Comparison of ENCODE assay signal across 22 mouse cellular contexts in genomic region chr1:69379741-69380140, GRCm38 (mm10).
A peak's percentile ranks its signal among the peaks of the same experiment; 100 is the strongest.
DNase-seq lines count a peak whose midpoint lies in the region; ATAC-seq and TF ChIP-seq lines count a peak whose summit lies in the region.
"Had no signal": no experiment of that assay in that cellular context is flagged by ENCODE, and none has a peak within 500 bp of the region (broad histone marks: within the 10 kb centered on the region; RNA-seq: fewer than 3 reads in every experiment).

No protein-coding gene starts in this region.

- WGBS in heart, embryonic 11.5 days (ENCODE audit: insufficient replicate concordance): 72% methylated on average over 7 of the region's 7 CpGs

- ATAC-seq in Patski: peak; percentile 38
- ATAC-seq in granulocyte monocyte progenitor cell, adult 5-6 weeks (replicated peaks; ENCODE audit: poor library complexity, severe bottlenecking): peak; percentile 85
- ATAC-seq in heart, embryonic 11.5 days (replicated peaks; ENCODE audit: insufficient number of reproducible peaks, low FRiP score, low TSS enrichment): no peak
- ATAC-seq: activated CD4-positive, CD25-positive, alpha-beta regulatory T cell, adult 4 months; forebrain, embryonic 13.5 days; forebrain, embryonic 15.5 days; forebrain, postnatal 0 days had no signal

- H3K4me2 ChIP-seq in heart, embryonic 11.5 days: no peak overlapping the region
- H3K4me2 ChIP-seq: embryonic facial prominence, embryonic 12.5 days; forebrain, embryonic 13.5 days; forebrain, embryonic 15.5 days had no signal

- in situ Hi-C loops in Patski (cut with MboI; ENCODE audit: low pct_unique_long_range_greater_than_20kb): no loop called here

- no peak overlapping the region for H3K9ac ChIP-seq in heart, embryonic 11.5 days (ENCODE audit: low read depth, low read length)
- H3K9ac ChIP-seq: embryonic facial prominence, embryonic 12.5 days; forebrain, embryonic 13.5 days; forebrain, embryonic 15.5 days; forebrain, postnatal 0 days had no signal

- H3K27me3 ChIP-seq in Patski: no peaks in the 10 kb centered on the region
- H3K27me3 ChIP-seq in heart, embryonic 11.5 days (ENCODE audit: control insufficient read depth, insufficient read depth, low read length): no peaks in the 10 kb centered on the region
- H3K27me3 ChIP-seq: embryonic facial prominence, embryonic 12.5 days; forebrain, embryonic 13.5 days; forebrain, embryonic 15.5 days had no signal

- POLR2A ChIA-PET in Patski (lab: Charles Lee): no interaction called here

- no peaks in the 10 kb centered on the region for H3K36me3 ChIP-seq in heart, embryonic 11.5 days (ENCODE audit: control insufficient read depth, insufficient read depth, low read length)
- H3K36me3 ChIP-seq: embryonic facial prominence, embryonic 12.5 days; forebrain, embryonic 15.5 days had no signal

- H3K9me3 ChIP-seq in heart, embryonic 11.5 days (replicated peaks; ENCODE audit: control insufficient read depth, low read length): peaks cover 8% of the 10 kb centered on the region
- H3K9me3 ChIP-seq: forebrain, embryonic 15.5 days had no signal

- intact Hi-C loops in left cerebral cortex, adult 2 months (cut with DNase I): no loop called here

- CTCF ChIA-PET in Patski (lab: Charles Lee): interaction anchor here (1.0 to 1.5 kb wide), 2 partner anchors 15 to 27 kb away, joined by 3 to 5 read pairs; no protein-coding TSS in a partner anchor

- TF ChIP-seq CTCF in Patski (IDR thresholded peaks at IDR 0.05): no peak
- no peak for TF ChIP-seq CTCF in left cerebral cortex, adult 2 months (IDR thresholded peaks at IDR 0.05)

- DNase-seq in 416B (ENCODE audit: low read depth): peak; percentile 81
- no peak for DNase-seq in Patski (ENCODE audit: low read depth, low spot score)
- no peak for DNase-seq in layer of hippocampus, adult 11-12 months (ENCODE audit: low spot score)
- no peak for DNase-seq in urinary bladder, adult 18-20 months (ENCODE audit: low spot score in 2 of 2)
- DNase-seq in left cerebral cortex, adult 2 months (ENCODE audit: extremely low spot score in 1 of 2, low spot score in 2 of 2): no peak
- DNase-seq: adrenal gland, adult 2 months; adrenal gland, postnatal 10 days; adrenal gland, postnatal 25 days; cerebellum, adult 11 months; cerebellum, adult 18-20 months; cerebellum, adult 8-10 months; cerebellum, adult 9-11 months; cerebellum, postnatal 14 days; cerebellum, postnatal 36 days; embryo, embryonic 11 days; forebrain, postnatal 0 days had no signal

- H3K4me3 ChIP-seq in heart, embryonic 11.5 days (ENCODE audit: low read depth, low read length): no peak overlapping the region
- H3K4me3 ChIP-seq in left cerebral cortex, adult 2 months: no peak overlapping the region
- H3K4me3 ChIP-seq: embryonic facial prominence, embryonic 12.5 days; forebrain, embryonic 13.5 days; forebrain, embryonic 15.5 days had no signal

- H3K4me1 ChIP-seq in heart, embryonic 11.5 days (ENCODE audit: control insufficient read depth, insufficient read depth, low read length): no peaks in the 10 kb centered on the region
- H3K4me1 ChIP-seq: embryonic facial prominence, embryonic 12.5 days; forebrain, embryonic 13.5 days; forebrain, embryonic 15.5 days had no signal

- no peak overlapping the region for H3K27ac ChIP-seq in heart, embryonic 11.5 days (ENCODE audit: low read depth, low read length)
- no peak overlapping the region for H3K27ac ChIP-seq in left cerebral cortex, adult 2 months
- H3K27ac ChIP-seq: embryonic facial prominence, embryonic 12.5 days; forebrain, embryonic 13.5 days; forebrain, embryonic 15.5 days had no signal
